In genomic region chr7:112268761-112269425, GRCm38 (mm10) we compare ENCODE assay signal across 19 mouse cellular contexts. TPM values are rescaled to one million over a fixed set of nuclear protein-coding genes. Genes with fewer than 3 reads are reported as not detected.
DNase-seq lines count a peak whose midpoint lies in the region; ATAC-seq and TF ChIP-seq lines count a peak whose summit lies in the region.
"Had no signal": no experiment of that assay in that cellular context is flagged by ENCODE, and none has a peak within 500 bp of the region (broad histone marks: within the 10 kb centered on the region; RNA-seq: fewer than 3 reads in every experiment).

No protein-coding gene starts in this region.

- H3K4me1 ChIP-seq in heart, embryonic 11.5 days (ENCODE audit: control insufficient read depth, insufficient read depth, low read length) = peaks cover 95% of the 10 kb centered on the region
- peaks cover 16% of the 10 kb centered on the region for H3K4me1 ChIP-seq in embryonic fibroblast, embryonic 13.5 days (ENCODE audit: control insufficient read depth, insufficient read depth, low read length)
- peaks cover 31% of the 10 kb centered on the region for H3K4me1 ChIP-seq in olfactory bulb, adult 2 months (ENCODE audit: control insufficient read depth, insufficient read depth, low read length)
- H3K4me1 ChIP-seq: liver, embryonic 12.5 days had no signal

- peak overlapping the region; percentile 29; the same call in 1 of the 2 replicates for H3K9ac ChIP-seq in heart, embryonic 11.5 days (ENCODE audit: low read depth, low read length)
- H3K9ac ChIP-seq: hindbrain, embryonic 14.5 days; liver, embryonic 12.5 days had no signal

- 29% methylated on average over 15 of the region's 15 CpGs for WGBS in heart, embryonic 11.5 days (ENCODE audit: insufficient replicate concordance)
- WGBS in olfactory bulb, adult 2 months = 54% methylated on average over 15 of the region's 15 CpGs

- no peak for TF ChIP-seq CTCF in left cerebral cortex, adult 2 months (IDR thresholded peaks at IDR 0.05)
- TF ChIP-seq CTCF in embryonic fibroblast, embryonic 13.5 days (IDR thresholded peaks at IDR 0.05; ENCODE audit: borderline replicate concordance, insufficient read depth, low read length) = no peak
- no peak for TF ChIP-seq CTCF in olfactory bulb, adult 2 months (IDR thresholded peaks at IDR 0.05; ENCODE audit: insufficient read depth, low read depth, low read length)

- DNase-seq in heart, postnatal 10 days = no peak
- no peak for DNase-seq in left cerebral cortex, adult 2 months (ENCODE audit: extremely low spot score in 1 of 2, low spot score in 2 of 2)
- DNase-seq in left cerebral cortex, postnatal 4 days = no peak
- no peak for DNase-seq in embryo, embryonic 11 days
- DNase-seq: cerebellum, adult 11 months; gastrocnemius, postnatal 10 days; kidney, adult 2 months; kidney, postnatal 25 days; midbrain, embryonic 14.5 days; right cerebral cortex, postnatal 14 days; thymus, adult 18-20 months had no signal

- H3K36me3 ChIP-seq in heart, embryonic 11.5 days (ENCODE audit: control insufficient read depth, insufficient read depth, low read length) = peaks cover 6% of the 10 kb centered on the region; the same call in 1 of the 2 replicates
- H3K36me3 ChIP-seq: limb, embryonic 10.5 days; liver, embryonic 12.5 days had no signal

- TF ChIP-seq POLR2A in embryonic fibroblast, embryonic 13.5 days (IDR thresholded peaks at IDR 0.05; ENCODE audit: low read depth, low read length) = no peak
- no peak for TF ChIP-seq POLR2A in olfactory bulb, adult 2 months (IDR thresholded peaks at IDR 0.05; ENCODE audit: insufficient read depth, low read depth, low read length)

- no peaks in the 10 kb centered on the region for H3K27me3 ChIP-seq in heart, embryonic 11.5 days (ENCODE audit: control insufficient read depth, insufficient read depth, low read length)
- H3K27me3 ChIP-seq: liver, embryonic 12.5 days had no signal

- no peaks in the 10 kb centered on the region for H3K9me3 ChIP-seq in heart, embryonic 11.5 days (replicated peaks; ENCODE audit: control insufficient read depth, low read length)
- H3K9me3 ChIP-seq: limb, embryonic 10.5 days; liver, embryonic 12.5 days had no signal

- peak overlapping the region; percentile 11; the same call in 1 of the 2 replicates for H3K4me2 ChIP-seq in heart, embryonic 11.5 days
- H3K4me2 ChIP-seq: hindbrain, embryonic 14.5 days; liver, embryonic 12.5 days had no signal

- peak overlapping the region; percentile 84 for H3K27ac ChIP-seq in heart, embryonic 11.5 days (ENCODE audit: low read depth, low read length)
- peak overlapping the region; percentile 69 for H3K27ac ChIP-seq in left cerebral cortex, adult 2 months
- 0 out of 2 replicates have a peak overlapping the region, but pooled peaks have one; percentile 85 for H3K27ac ChIP-seq in embryonic fibroblast, embryonic 13.5 days (ENCODE audit: insufficient read depth, low read length)
- H3K27ac ChIP-seq in olfactory bulb, adult 2 months (ENCODE audit: insufficient read depth, low read depth, low read length) = peak overlapping the region; percentile 31; the same call in 1 of the 2 replicates
- H3K27ac ChIP-seq: hindbrain, embryonic 14.5 days; limb, embryonic 10.5 days; liver, embryonic 12.5 days had no signal

- no peak for ATAC-seq in heart, embryonic 11.5 days (replicated peaks; ENCODE audit: insufficient number of reproducible peaks, low FRiP score, low TSS enrichment)
- ATAC-seq in granulocyte monocyte progenitor cell, adult 5-6 weeks (replicated peaks; ENCODE audit: poor library complexity, severe bottlenecking) = no peak
- ATAC-seq: forebrain, embryonic 16.5 days; liver, embryonic 12.5 days had no signal

- intact Hi-C loops in heart, postnatal 10 days (cut with DNase I) = no loop called here
- intact Hi-C loops in left cerebral cortex, adult 2 months (cut with DNase I) = no loop called here
- intact Hi-C loops in left cerebral cortex, postnatal 4 days (cut with DNase I) = no loop called here

- H3K4me3 ChIP-seq in heart, embryonic 11.5 days (ENCODE audit: low read depth, low read length) = no peak overlapping the region
- no peak overlapping the region for H3K4me3 ChIP-seq in left cerebral cortex, adult 2 months
- H3K4me3 ChIP-seq in embryonic fibroblast, embryonic 13.5 days (ENCODE audit: insufficient read depth, low read length) = no peak overlapping the region
- no peak overlapping the region for H3K4me3 ChIP-seq in olfactory bulb, adult 2 months (ENCODE audit: insufficient read depth, low read depth, low read length)
- H3K4me3 ChIP-seq: limb, embryonic 10.5 days; liver, embryonic 12.5 days had no signal

RNA-seq across cellular contexts. Expression of gene Mical2, which starts 43.2 kb away (rescaled TPM):
- 117 and 132 TPM in 2 replicates for polyA plus RNA-seq in heart, embryonic 11.5 days (2014; fragmentation: Nextera tagmentation; extraction: Ambion mirVana)
- 100 to 1,000 TPM; 177 to 185 TPM for total RNA-seq in heart, postnatal 10 days (2021)
- total RNA-seq in left cerebral cortex, adult 2 months (2021) = 100 to 1,000 TPM; 652 to 703 TPM
- 100 to 1,000 TPM; 109 to 114 TPM for total RNA-seq in left cerebral cortex, postnatal 4 days (2021)
- 76.3 and 150 TPM in 2 replicates for polyA plus RNA-seq in embryonic fibroblast, embryonic 13.5 days (2011; ENCODE audit: insufficient read length, low read depth, missing spikeins)
- polyA plus RNA-seq in olfactory bulb, adult 2 months (2012; ENCODE audit: insufficient read depth, insufficient read length, low replicate concordance, missing spikeins) = 155 TPM in 1 of 2 replicates, not detected in the other
- total RNA-seq in granulocyte monocyte progenitor cell, adult 5-6 weeks (2014; fragmentation: Nextera tagmentation) = 4.7 and 6.8 TPM in 2 replicates
- 0.62 and 0.90 TPM in 2 replicates for total RNA-seq in granulocyte monocyte progenitor cell, adult 5-6 weeks (2017)

Comparison
In these comparisons a context has a peak if more than half of its experiments do, and no peak if none do; other contexts are left out.
1. H3K27ac ChIP-seq: peak in every context shown above with its lines; median percentile 85 in embryonic fibroblast, embryonic 13.5 days; 84 in heart, embryonic 11.5 days; 69 in left cerebral cortex, adult 2 months; 31 in olfactory bulb, adult 2 months.
2. RNA of gene Mical2, which starts 43.2 kb away (total RNA-seq): 652 to 703 TPM in left cerebral cortex, adult 2 months, 177 to 185 TPM in heart, postnatal 10 days and 109 to 114 TPM in left cerebral cortex, postnatal 4 days; 0.62 to 6.8 TPM in granulocyte monocyte progenitor cell, adult 5-6 weeks; every median in the first group is over 10 times any median in the second.